Mouse (Mus musculus) spleen, embryonic (tissue): ENCODE data around the gene Adrm1.

ENCODE experiments used
- CTCF ChIA-PET: fragments of 350-600 bp; sonication (Branson Sonifier 250); formaldehyde crosslinking; loops from one replicate; lab custom pipeline; 2022; lab: Charles Lee

The Adrm1 gene

GRCm38 (mm10) chr2:180218241-180218640 lies 47.0 kb downstream of the Adrm1 start:
- CTCF ChIA-PET: no interaction called here

DNA sequence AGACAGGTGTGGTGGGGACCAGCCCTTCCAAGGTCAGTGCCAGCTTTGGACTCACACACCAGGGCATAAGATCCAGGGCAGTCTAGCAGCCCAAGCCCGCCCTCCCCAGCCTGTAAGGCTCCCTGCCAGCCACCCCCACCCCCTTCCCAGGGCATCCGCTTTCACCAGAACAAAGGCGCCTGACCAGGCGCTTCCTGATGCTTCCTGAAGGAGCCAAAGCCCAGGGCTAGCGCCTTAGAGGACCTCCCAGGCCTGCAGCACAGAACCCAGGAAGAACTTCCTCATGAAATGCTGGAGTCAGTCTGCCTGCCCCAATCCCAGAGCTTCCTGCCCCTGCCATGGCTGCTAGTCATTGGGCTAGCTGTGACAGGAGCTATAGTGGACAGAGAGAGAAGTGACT lies 47.4 kb downstream of the Adrm1 start:
- CTCF ChIA-PET: no interaction called here

DNA sequence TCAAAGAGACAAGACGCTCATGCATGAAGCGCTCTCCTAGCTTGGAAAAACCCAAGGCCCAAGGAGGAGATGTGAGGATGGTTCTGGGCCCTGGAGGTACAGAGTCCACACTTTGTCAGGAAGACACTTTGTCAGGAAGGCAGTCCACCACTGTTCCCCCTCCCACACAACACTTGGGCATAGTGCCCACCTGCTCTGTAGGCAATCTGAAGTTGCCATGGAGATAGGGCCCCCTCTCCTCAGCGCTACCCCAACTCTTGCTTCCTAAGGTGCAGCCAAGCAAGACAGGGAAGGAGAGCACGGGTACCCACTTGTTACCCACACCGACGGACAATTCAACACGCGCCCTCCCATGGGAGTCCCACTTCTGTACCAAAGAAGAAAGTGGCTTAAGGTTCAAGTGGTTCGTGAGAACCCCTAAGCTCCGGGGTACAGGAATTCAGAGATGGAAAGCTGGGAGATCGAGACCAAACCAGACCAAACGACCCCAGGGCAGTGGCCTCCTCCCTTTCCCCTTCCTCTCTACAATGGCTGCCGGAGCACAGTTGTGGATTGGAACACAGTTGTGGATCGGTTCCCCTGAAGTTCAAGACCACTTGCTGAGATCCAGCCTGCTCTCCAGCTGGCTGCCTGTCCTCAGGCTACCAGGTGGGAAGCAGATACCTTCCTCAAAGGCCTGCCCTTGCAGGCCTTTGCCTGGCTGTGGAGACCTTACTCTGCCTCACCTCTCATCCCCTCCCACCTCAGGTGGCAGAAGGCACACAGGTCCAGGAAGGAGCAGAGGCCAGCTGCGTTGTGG lies 48.1 kb downstream of the Adrm1 start:
- CTCF ChIA-PET: no interaction called here

DNA sequence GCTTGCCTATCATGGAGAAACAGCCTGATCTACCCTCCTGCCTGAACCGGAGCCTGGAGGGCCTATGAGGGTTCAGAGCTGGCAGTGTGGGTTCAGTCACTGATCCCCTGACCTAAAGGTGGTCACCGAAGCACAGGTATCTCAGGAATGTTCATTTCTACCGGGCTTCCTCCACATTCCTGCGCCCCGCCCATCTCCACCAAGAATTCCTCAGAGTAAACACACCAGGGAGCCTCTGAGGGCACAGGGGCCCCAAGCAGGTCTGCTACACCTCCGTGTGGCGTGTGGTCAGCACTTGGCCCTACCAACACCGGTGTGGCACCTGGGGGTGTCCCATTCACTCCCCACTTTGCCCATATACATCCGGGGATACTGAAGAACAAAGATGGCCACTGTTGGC lies 48.9 kb downstream of the Adrm1 start:
- CTCF ChIA-PET: no interaction called here

GRCm38 (mm10) chr2:180221051-180221450 lies 49.8 kb downstream of the Adrm1 start:
- CTCF ChIA-PET: no interaction called here

- CTCF ChIA-PET: no interaction called here
Measured at GRCm38 (mm10) chr2:180222250-180222649, 51.0 kb downstream of the Adrm1 start.

DNA sequence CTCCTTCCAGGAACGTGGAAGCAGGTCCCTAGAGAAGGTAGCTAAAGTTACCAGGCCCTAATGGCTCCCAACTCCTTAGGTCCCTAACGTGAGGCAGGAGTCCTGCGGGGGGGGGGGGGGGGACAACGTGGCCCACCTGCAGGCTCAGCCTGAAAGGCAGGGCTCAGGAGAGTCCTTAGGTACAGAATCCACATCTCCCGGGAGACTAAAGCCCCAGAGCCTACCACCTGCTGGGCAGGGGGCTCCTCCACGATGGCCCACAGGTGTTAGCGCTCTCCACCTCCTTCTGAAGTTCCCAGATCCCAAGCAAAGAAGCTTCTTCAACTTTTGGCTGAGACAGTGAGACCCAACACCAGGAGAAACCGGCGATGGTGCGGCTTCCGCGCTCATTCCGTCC lies 53.4 kb downstream of the Adrm1 start:
- CTCF ChIA-PET: no interaction called here

- CTCF ChIA-PET: no interaction called here
Measured at GRCm38 (mm10) chr2:180225044-180225761, 53.9 kb downstream of the Adrm1 start.
